Mouse (Mus musculus): ENCODE results near the gene Nfkb2. TPM values are rescaled to one million over a fixed set of nuclear protein-coding genes. Genes with fewer than 3 reads are reported as not detected.
A peak's percentile ranks its signal among the peaks of the same experiment; 100 is the strongest.

The Nfkb2 gene
- polyA plus RNA-seq, 1 experiment: 67.2 TPM

DNA sequence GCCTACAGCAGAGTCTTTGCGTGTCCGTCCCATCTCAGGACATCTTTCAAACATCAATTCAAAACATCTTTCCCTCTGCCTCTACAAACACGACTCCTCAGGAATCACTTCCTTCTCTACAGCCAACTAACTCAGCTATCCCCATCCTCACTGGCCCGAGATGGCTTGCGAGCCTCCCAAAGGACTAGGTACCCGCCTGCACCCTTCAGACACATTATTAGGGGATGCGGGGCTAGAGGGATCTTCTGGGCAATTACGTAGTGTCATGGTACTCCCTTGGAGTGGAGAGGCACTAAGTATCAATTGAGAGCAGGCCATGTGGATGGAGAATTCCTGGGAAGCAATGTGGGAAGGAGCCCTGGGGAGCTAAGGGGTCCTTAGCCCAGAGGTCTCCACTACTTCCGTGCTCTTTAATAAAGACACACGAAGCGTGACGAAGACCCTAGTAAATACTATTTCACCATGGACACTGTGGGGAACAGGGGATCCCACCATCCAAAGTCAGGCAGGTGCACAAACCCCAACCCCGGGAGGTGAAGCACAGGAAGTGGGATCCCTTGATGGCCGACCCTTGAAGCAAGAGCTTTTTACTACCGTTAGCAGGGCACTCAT lies 33.7 kb downstream of the Nfkb2 start:
- Histone ChIP-seq H3K79me2 (ENCODE audit: control insufficient read depth, insufficient read depth) (no peaks in the 10 kb centered on the region), H3K4me3 (peak overlapping the region; percentile 76), H3K27me3 (ENCODE audit: control insufficient read depth, insufficient read depth, insufficient read length) (no peaks in the 10 kb centered on the region), H3ac (ENCODE audit: control insufficient read depth, insufficient read length) (peak overlapping the region; percentile 74), H3K36me3 (ENCODE audit: control insufficient read depth, insufficient read depth) (no peaks in the 10 kb centered on the region), H3K4me2 (ENCODE audit: low read depth) (peak overlapping the region; percentile 86)
- TF ChIP-seq TCF12 (IDR thresholded peaks at IDR 0.05; ENCODE audit: insufficient read depth, poor library complexity, severe bottlenecking) (no peak), POLR2AphosphoS2 (IDR thresholded peaks at IDR 0.05; ENCODE audit: insufficient read length, low read depth) (no peak), POLR2A (IDR thresholded peaks at IDR 0.05; ENCODE audit: insufficient read length, low read depth) (no peak), E2F4 (IDR thresholded peaks at IDR 0.05; ENCODE audit: insufficient read depth) (no peak), MYOG (IDR thresholded peaks at IDR 0.05; ENCODE audit: control insufficient read depth in 1 of 3, insufficient read depth in 1 of 3, insufficient read length in 2 of 3, low read depth in 2 of 3) (no peak), SRF (IDR thresholded peaks at IDR 0.05; ENCODE audit: control insufficient read depth, insufficient read length, low read depth) (no peak), REST (IDR thresholded peaks at IDR 0.05; ENCODE audit: insufficient read depth, insufficient read length) (no peak), USF1 (IDR thresholded peaks at IDR 0.05; ENCODE audit: low read depth) (no peak), MAX (IDR thresholded peaks at IDR 0.05; ENCODE audit: low read depth) (no peak), TCF3 (IDR thresholded peaks at IDR 0.05; ENCODE audit: insufficient read length, low read depth) (no peak), MYOD1 (IDR thresholded peaks at IDR 0.05; ENCODE audit: control insufficient read depth in 1 of 3, insufficient read length in 2 of 3, low read depth in 2 of 3) (no peak), CEBPB (IDR thresholded peaks at IDR 0.05; ENCODE audit: insufficient read depth, poor library complexity, severe bottlenecking) (no peak)

DNA sequence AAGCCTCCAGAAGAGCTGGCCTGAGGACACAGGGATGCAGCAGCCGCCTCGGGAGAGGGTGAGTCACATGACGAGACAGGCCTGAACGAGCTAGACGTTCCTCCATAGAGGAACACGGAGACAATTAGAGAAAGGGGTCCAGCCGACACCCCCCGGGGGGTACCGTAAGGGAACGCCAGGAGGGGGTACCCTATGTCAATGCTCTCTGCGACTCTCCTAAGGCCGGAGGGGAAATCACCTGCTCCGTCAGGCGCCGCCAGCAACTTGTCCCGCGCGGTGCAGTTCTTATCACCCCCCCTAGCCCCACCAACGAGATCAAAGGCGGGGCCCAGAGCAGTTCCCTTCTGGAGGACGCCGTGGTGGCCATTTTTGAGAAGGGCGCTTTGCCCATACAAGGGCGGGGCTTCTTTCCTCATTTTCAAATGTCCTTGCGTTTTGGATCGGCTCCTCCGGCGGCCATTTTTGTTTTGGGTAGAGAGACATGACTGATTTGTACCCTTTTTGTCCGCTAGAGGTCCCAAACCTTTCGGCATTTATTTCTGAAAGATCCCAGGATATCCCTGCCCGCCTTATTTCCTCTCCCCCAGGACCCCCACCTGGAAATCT lies 34.3 kb downstream of the Nfkb2 start, which contains the start of gene Cuedc2:
Gene Cuedc2 (minus strand): TSS at position 372 of the 606 bp plus-strand sequence.
- H3K27me3 ChIP-seq (ENCODE audit: control insufficient read depth, insufficient read depth, insufficient read length): no peaks in the 10 kb centered on the region
- no peak for TF ChIP-seq E2F4 (IDR thresholded peaks at IDR 0.05; ENCODE audit: insufficient read depth)
- peak; percentile 46 for TF ChIP-seq POLR2A (IDR thresholded peaks at IDR 0.05; ENCODE audit: insufficient read length, low read depth)
- no peak for TF ChIP-seq TCF3 (IDR thresholded peaks at IDR 0.05; ENCODE audit: insufficient read length, low read depth)
- no peak for TF ChIP-seq CEBPB (IDR thresholded peaks at IDR 0.05; ENCODE audit: insufficient read depth, poor library complexity, severe bottlenecking)
- no peak for TF ChIP-seq MAX (IDR thresholded peaks at IDR 0.05; ENCODE audit: low read depth)
- TF ChIP-seq MYOG (IDR thresholded peaks at IDR 0.05; ENCODE audit: control insufficient read depth in 1 of 3, insufficient read depth in 1 of 3, insufficient read length in 2 of 3, low read depth in 2 of 3): no peak
- no peak for TF ChIP-seq REST (IDR thresholded peaks at IDR 0.05; ENCODE audit: insufficient read depth, insufficient read length)
- TF ChIP-seq USF1 (IDR thresholded peaks at IDR 0.05; ENCODE audit: low read depth): peak; percentile 74
- TF ChIP-seq MYOD1 (IDR thresholded peaks at IDR 0.05; ENCODE audit: control insufficient read depth in 1 of 3, insufficient read length in 2 of 3, low read depth in 2 of 3): no peak
- TF ChIP-seq TCF12 (IDR thresholded peaks at IDR 0.05; ENCODE audit: insufficient read depth, poor library complexity, severe bottlenecking): no peak
- peak; percentile 60 for TF ChIP-seq SRF (IDR thresholded peaks at IDR 0.05; ENCODE audit: control insufficient read depth, insufficient read length, low read depth)
- no peak for TF ChIP-seq POLR2AphosphoS2 (IDR thresholded peaks at IDR 0.05; ENCODE audit: insufficient read length, low read depth)
- H3K4me2 ChIP-seq (ENCODE audit: low read depth): peak within 1 kb of the TSS; percentile 87

DNA sequence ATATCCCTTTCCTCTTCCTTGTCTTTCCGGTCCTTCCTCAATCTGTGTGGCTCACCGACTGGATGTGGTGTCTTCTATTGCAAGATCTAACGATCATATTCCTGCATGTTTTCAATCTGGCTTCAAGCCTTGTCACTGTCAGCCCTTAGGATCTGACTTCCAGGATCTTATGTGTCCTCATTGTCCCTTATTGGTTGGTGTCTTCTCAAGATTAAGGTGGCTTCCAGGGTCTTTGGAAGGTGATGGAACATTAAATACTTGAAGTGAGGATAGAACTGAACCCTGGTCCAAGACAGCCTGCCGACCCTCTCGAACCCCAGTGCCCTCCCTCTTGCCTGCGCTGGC lies 34.8 kb downstream of the Nfkb2 start:
- Histone ChIP-seq H3K4me2 (ENCODE audit: low read depth) (peak overlapping the region; percentile 87), H3K27me3 (ENCODE audit: control insufficient read depth, insufficient read depth, insufficient read length) (no peaks in the 10 kb centered on the region), H3ac (ENCODE audit: control insufficient read depth, insufficient read length) (peak overlapping the region; percentile 74), H3K79me2 (ENCODE audit: control insufficient read depth, insufficient read depth) (no peaks in the 10 kb centered on the region), H3K36me3 (ENCODE audit: control insufficient read depth, insufficient read depth) (no peaks in the 10 kb centered on the region), H3K4me3 (peak overlapping the region; percentile 76)
- no peak for TF ChIP-seq MAX (IDR thresholded peaks at IDR 0.05; ENCODE audit: low read depth)
- TF ChIP-seq TCF12 (IDR thresholded peaks at IDR 0.05; ENCODE audit: insufficient read depth, poor library complexity, severe bottlenecking): no peak
- TF ChIP-seq CEBPB (IDR thresholded peaks at IDR 0.05; ENCODE audit: insufficient read depth, poor library complexity, severe bottlenecking): no peak
- TF ChIP-seq TCF3 (IDR thresholded peaks at IDR 0.05; ENCODE audit: insufficient read length, low read depth): no peak
- no peak for TF ChIP-seq MYOG (IDR thresholded peaks at IDR 0.05; ENCODE audit: control insufficient read depth in 1 of 3, insufficient read depth in 1 of 3, insufficient read length in 2 of 3, low read depth in 2 of 3)
- no peak for TF ChIP-seq MYOD1 (IDR thresholded peaks at IDR 0.05; ENCODE audit: control insufficient read depth in 1 of 3, insufficient read length in 2 of 3, low read depth in 2 of 3)
- TF ChIP-seq REST (IDR thresholded peaks at IDR 0.05; ENCODE audit: insufficient read depth, insufficient read length): no peak
- TF ChIP-seq SRF (IDR thresholded peaks at IDR 0.05; ENCODE audit: control insufficient read depth, insufficient read length, low read depth): no peak
- TF ChIP-seq USF1 (IDR thresholded peaks at IDR 0.05; ENCODE audit: low read depth): no peak
- no peak for TF ChIP-seq E2F4 (IDR thresholded peaks at IDR 0.05; ENCODE audit: insufficient read depth)
- no peak for TF ChIP-seq POLR2AphosphoS2 (IDR thresholded peaks at IDR 0.05; ENCODE audit: insufficient read length, low read depth)
- TF ChIP-seq POLR2A (IDR thresholded peaks at IDR 0.05; ENCODE audit: insufficient read length, low read depth): no peak

More for the DNA sequence above, 34.3 kb downstream of the Nfkb2 start, which contains the start of gene Cuedc2:
- peak within 1 kb of the TSS; percentile 74 for H3ac ChIP-seq (ENCODE audit: control insufficient read depth, insufficient read length)
- H3K4me3 ChIP-seq: peak within 1 kb of the TSS; percentile 76
- H3K36me3 ChIP-seq (ENCODE audit: control insufficient read depth, insufficient read depth): no peaks in the 10 kb centered on the region
- no peaks in the 10 kb centered on the region for H3K79me2 ChIP-seq (ENCODE audit: control insufficient read depth, insufficient read depth)

DNA sequence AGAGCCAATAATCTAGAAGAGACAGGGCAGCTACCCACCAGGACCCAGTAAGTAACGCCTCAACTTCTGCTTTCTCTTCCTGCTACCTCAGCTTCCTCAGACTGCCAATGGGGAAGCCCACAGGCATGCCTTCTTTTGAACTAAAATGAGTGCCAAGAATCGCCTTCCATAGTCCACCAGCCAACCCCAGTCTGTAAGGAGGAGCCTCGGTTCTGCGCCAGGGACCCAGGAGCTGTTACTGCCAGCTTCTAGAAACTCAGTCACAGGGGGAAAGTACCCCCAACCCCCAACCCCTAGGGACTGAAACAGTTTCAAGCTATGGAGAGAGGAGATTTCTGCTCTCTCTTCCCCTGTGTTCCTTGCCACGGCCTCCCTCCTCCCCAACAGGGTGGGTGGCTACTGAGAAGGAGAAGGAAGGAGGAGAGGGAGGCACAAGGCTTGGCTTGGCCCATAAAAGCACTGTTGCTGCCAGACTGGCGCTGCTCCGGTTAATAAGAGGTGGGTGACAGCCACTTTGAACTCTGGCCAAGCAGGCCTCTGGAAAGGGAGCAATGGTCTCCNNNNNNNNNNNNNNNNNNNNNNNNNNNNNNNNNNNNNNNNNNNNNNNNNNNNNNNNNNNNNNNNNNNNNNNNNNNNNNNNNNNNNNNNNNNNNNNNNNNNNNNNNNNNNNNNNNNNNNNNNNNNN lies 35.3 kb downstream of the Nfkb2 start:
- H3K4me2 ChIP-seq (ENCODE audit: low read depth): peak overlapping the region; percentile 87
- no peaks in the 10 kb centered on the region for H3K36me3 ChIP-seq (ENCODE audit: control insufficient read depth, insufficient read depth)
- H3K27me3 ChIP-seq (ENCODE audit: control insufficient read depth, insufficient read depth, insufficient read length): no peaks in the 10 kb centered on the region
- no peak overlapping the region for H3ac ChIP-seq (ENCODE audit: control insufficient read depth, insufficient read length)
- no peak for TF ChIP-seq POLR2AphosphoS2 (IDR thresholded peaks at IDR 0.05; ENCODE audit: insufficient read length, low read depth)
- TF ChIP-seq MYOD1 (IDR thresholded peaks at IDR 0.05; ENCODE audit: control insufficient read depth in 1 of 3, insufficient read length in 2 of 3, low read depth in 2 of 3): no peak
- no peak for TF ChIP-seq MYOG (IDR thresholded peaks at IDR 0.05; ENCODE audit: control insufficient read depth in 1 of 3, insufficient read depth in 1 of 3, insufficient read length in 2 of 3, low read depth in 2 of 3)
- no peak for TF ChIP-seq E2F4 (IDR thresholded peaks at IDR 0.05; ENCODE audit: insufficient read depth)
- TF ChIP-seq POLR2A (IDR thresholded peaks at IDR 0.05; ENCODE audit: insufficient read length, low read depth): no peak
- TF ChIP-seq TCF3 (IDR thresholded peaks at IDR 0.05; ENCODE audit: insufficient read length, low read depth): no peak
- TF ChIP-seq USF1 (IDR thresholded peaks at IDR 0.05; ENCODE audit: low read depth): no peak
- no peak for TF ChIP-seq TCF12 (IDR thresholded peaks at IDR 0.05; ENCODE audit: insufficient read depth, poor library complexity, severe bottlenecking)
- no peak for TF ChIP-seq MAX (IDR thresholded peaks at IDR 0.05; ENCODE audit: low read depth)
- no peak for TF ChIP-seq CEBPB (IDR thresholded peaks at IDR 0.05; ENCODE audit: insufficient read depth, poor library complexity, severe bottlenecking)
- TF ChIP-seq SRF (IDR thresholded peaks at IDR 0.05; ENCODE audit: control insufficient read depth, insufficient read length, low read depth): no peak
- no peak for TF ChIP-seq REST (IDR thresholded peaks at IDR 0.05; ENCODE audit: insufficient read depth, insufficient read length)
- no peaks in the 10 kb centered on the region for H3K79me2 ChIP-seq (ENCODE audit: control insufficient read depth, insufficient read depth)
- H3K4me3 ChIP-seq: peak overlapping the region; percentile 76
